ENCODE assay signal across 22 mouse cellular contexts in the genomic region with DNA sequence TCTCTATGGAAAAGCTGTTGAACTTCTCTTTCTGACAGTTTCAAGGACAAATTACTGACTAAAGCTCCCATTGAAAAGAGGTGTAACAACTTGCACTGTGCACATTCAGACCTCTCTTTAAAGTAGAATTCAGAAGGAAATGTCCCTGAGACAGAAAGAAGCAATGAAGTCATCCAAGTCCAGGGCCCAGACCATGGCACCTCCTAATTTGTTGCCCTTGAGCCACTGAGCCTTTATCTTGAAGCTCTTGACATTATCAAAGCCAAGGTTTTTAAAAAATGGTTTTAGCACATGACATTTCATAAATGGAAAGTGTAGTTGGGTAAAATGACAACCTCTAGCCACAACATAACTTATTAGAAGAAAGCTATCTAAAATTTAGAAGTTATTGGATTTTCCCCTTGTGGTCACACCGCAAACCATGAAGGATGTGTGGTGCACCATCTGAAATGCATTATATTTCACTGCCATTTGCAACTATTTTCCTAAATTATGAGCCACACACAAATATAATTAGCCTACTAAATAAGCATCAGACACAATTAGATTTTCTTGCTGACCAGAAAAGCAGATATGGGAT.
"Had no signal": no experiment of that assay in that cellular context is flagged by ENCODE, and none has a peak within 500 bp of the region (broad histone marks: within the 10 kb centered on the region; RNA-seq: fewer than 3 reads in every experiment).

No protein-coding gene starts in this region.

- H3K4me1 ChIP-seq: limb, embryonic 12.5 days; limb, embryonic 15.5 days; midbrain, embryonic 12.5 days; midbrain, embryonic 15.5 days; neural tube, embryonic 12.5 days; neural tube, embryonic 15.5 days had no signal

- H3K4me2 ChIP-seq: limb, embryonic 12.5 days; limb, embryonic 15.5 days; liver, embryonic 11.5 days; lung, embryonic 14.5 days; midbrain, embryonic 12.5 days; midbrain, embryonic 15.5 days; neural tube, embryonic 12.5 days; neural tube, embryonic 15.5 days had no signal

- H3K27me3 ChIP-seq: limb, embryonic 12.5 days; limb, embryonic 15.5 days; midbrain, embryonic 12.5 days; midbrain, embryonic 15.5 days; neural tube, embryonic 12.5 days; neural tube, embryonic 15.5 days had no signal

- H3K27ac ChIP-seq: limb, embryonic 12.5 days; limb, embryonic 15.5 days; liver, embryonic 14.5 days; macrophage; midbrain, embryonic 12.5 days; midbrain, embryonic 15.5 days; neural tube, embryonic 12.5 days; neural tube, embryonic 15.5 days; stomach, postnatal 0 days had no signal

- DNase-seq: kidney, postnatal 14 days; kidney, postnatal 4 days; left cerebral cortex, postnatal 4 days; liver, postnatal 0 days; lung, embryonic 14.5 days; right cerebral cortex, adult 18-20 months; right cerebral cortex, postnatal 14 days; right cerebral cortex, postnatal 4 days; thymus, adult 2 months; thymus, postnatal 14 days; thymus, postnatal 4 days had no signal

- H3K4me3 ChIP-seq: limb, embryonic 12.5 days; limb, embryonic 15.5 days; midbrain, embryonic 12.5 days; midbrain, embryonic 15.5 days; neural tube, embryonic 12.5 days; neural tube, embryonic 15.5 days had no signal

- H3K36me3 ChIP-seq: limb, embryonic 12.5 days; limb, embryonic 15.5 days; midbrain, embryonic 15.5 days; neural tube, embryonic 12.5 days; neural tube, embryonic 15.5 days had no signal

- ATAC-seq: liver, postnatal 0 days; lung, postnatal 0 days; midbrain, embryonic 15.5 days had no signal

- H3K9me3 ChIP-seq: limb, embryonic 12.5 days; limb, embryonic 15.5 days; midbrain, embryonic 12.5 days; midbrain, embryonic 15.5 days; neural tube, embryonic 12.5 days; neural tube, embryonic 15.5 days had no signal

- H3K9ac ChIP-seq: limb, embryonic 12.5 days; limb, embryonic 15.5 days; liver, embryonic 14.5 days; liver, postnatal 0 days; lung, embryonic 14.5 days; midbrain, embryonic 12.5 days; midbrain, embryonic 15.5 days; neural tube, embryonic 12.5 days; neural tube, embryonic 15.5 days had no signal
